Mouse (Mus musculus): ENCODE measurements around the gene Ext2. TPM values are rescaled to one million over a fixed set of nuclear protein-coding genes. Genes with fewer than 3 reads are reported as not detected.

Gene Ext2
- total and polyA plus RNA-seq, 2 experiments from 2014 or later, result 34.9 to 70.3 TPM

DNA sequence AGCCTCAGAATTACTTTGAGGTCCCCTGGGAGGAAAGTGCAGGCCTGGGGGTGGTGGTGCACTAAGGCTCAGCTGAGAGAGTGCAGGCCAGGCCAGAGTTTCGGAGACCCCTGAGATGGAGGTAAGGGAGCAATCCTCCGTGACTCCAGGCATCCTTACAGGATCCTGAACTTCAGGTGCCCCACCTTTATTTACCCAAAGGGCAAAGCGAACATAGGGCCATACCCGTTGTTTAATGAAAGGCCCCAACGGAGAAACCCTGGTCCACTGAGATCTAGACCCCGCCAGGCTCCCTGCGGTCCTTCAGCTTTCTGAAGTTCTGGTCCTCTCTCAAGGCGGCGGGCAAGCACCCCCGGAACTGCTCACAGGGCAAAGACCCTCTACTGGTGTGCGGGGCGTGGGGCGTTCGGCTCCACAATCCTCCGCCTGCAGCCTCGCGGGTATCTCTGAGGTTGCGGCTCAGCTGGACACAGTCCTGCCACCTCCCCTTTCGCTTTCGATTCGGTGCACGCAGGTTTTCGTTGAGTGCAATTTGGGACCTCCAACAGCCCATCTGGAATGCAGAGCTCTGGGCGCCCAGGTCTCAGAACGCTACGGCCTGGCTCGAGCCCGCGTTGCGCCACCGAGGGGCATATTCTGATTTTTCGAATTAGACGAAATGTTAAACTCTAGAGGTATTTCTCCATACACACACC is 176.6 kb downstream of the Ext2 start:
- no peak for TF ChIP-seq CTCF (IDR thresholded peaks at IDR 0.05; ENCODE audit: low read depth)
- Histone ChIP-seq H3K9me3 (ENCODE audit: low read length) (no peaks in the 10 kb centered on the region), H3K27me3 (ENCODE audit: insufficient read depth, low read length) (peaks cover 69% of the 10 kb centered on the region), H3K4me1 (ENCODE audit: insufficient read depth, low read length) (peaks cover 6% of the 10 kb centered on the region; the same call in 1 of the 2 replicates), H3K9ac (replicated peaks; ENCODE audit: low read length) (no peak overlapping the region), H3K36me3 (ENCODE audit: insufficient read depth, low read length) (no peaks in the 10 kb centered on the region), H3K4me3 (ENCODE audit: low read length) (peak overlapping the region; percentile 18), H3K27ac (no peak overlapping the region), H3K4me2 (ENCODE audit: low read depth, low read length) (peak overlapping the region; percentile 35)
- WGBS, result 10% methylated on average over 33 of the region's 33 CpGs
- DNase-seq (ENCODE audit: low spot score) (no peak), ATAC-seq (no peak)

DNA sequence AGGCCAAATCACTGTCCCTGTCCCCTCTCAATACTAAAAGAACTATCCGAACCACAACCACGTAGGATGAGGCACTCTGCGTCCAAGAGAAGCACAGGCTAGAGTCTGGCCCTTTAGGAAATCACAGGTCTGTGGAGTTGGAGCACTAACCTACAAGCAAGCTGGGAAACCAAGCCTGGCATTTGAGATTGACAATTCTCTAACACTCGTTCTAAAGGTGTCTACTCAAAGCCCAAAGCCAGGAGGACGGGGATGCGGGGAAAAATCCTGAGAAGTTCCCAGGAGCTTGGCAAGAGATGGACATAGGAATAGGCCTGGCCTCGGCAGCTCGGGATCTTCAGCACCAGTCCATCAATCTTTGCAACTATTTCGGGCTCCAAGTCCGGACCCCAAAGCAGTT is 177.2 kb downstream of the Ext2 start:
- ATAC-seq, result no peak
- no peak overlapping the region for H3K4me2 ChIP-seq (ENCODE audit: low read depth, low read length)
- TF ChIP-seq CTCF (IDR thresholded peaks at IDR 0.05; ENCODE audit: low read depth), result no peak

DNA sequence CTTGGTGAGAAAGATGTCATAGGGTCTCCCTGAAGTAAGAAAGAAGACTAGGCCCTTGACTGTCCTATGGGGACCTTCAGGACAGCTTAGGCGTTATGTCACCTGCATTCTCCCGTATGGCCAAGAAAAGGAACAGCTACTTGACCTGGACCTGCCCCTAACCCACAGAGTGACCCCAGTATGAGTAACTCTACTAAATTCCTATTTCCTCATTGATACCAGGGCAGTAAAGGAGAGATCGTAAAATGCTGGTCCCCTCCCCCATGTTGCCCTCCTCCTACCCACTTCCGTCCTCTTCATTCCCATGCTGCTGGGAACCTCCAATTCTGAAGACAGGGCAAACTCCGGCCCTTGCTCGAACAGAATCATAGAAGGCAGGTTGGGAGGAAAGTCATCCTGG is 177.6 kb downstream of the Ext2 start:
- Histone ChIP-seq H3K27me3 (ENCODE audit: insufficient read depth, low read length) (peaks cover 73% of the 10 kb centered on the region), H3K9me3 (ENCODE audit: low read length) (no peaks in the 10 kb centered on the region), H3K9ac (replicated peaks; ENCODE audit: low read length) (no peak overlapping the region), H3K4me2 (ENCODE audit: low read depth, low read length) (no peak overlapping the region), H3K36me3 (ENCODE audit: insufficient read depth, low read length) (no peaks in the 10 kb centered on the region), H3K4me1 (ENCODE audit: insufficient read depth, low read length) (peaks cover 6% of the 10 kb centered on the region; the same call in 1 of the 2 replicates), H3K27ac (no peak overlapping the region), H3K4me3 (ENCODE audit: low read length) (no peak overlapping the region)
- DNase-seq (ENCODE audit: low spot score) (no peak), ATAC-seq (no peak)
- 48% methylated on average over 6 of the region's 6 CpGs for WGBS
- no peak for TF ChIP-seq CTCF (IDR thresholded peaks at IDR 0.05; ENCODE audit: low read depth)

More for the DNA sequence above, 177.2 kb downstream of the Ext2 start:
- Histone ChIP-seq H3K4me1 (ENCODE audit: insufficient read depth, low read length) (peaks cover 6% of the 10 kb centered on the region; the same call in 1 of the 2 replicates), H3K27ac (no peak overlapping the region), H3K9ac (replicated peaks; ENCODE audit: low read length) (no peak overlapping the region), H3K9me3 (ENCODE audit: low read length) (no peaks in the 10 kb centered on the region), H3K27me3 (ENCODE audit: insufficient read depth, low read length) (peaks cover 71% of the 10 kb centered on the region), H3K4me3 (ENCODE audit: low read length) (no peak overlapping the region), H3K36me3 (ENCODE audit: insufficient read depth, low read length) (no peaks in the 10 kb centered on the region)
- no peak for DNase-seq (ENCODE audit: low spot score)
- WGBS, result 38% methylated on average over 10 of the region's 10 CpGs

DNA sequence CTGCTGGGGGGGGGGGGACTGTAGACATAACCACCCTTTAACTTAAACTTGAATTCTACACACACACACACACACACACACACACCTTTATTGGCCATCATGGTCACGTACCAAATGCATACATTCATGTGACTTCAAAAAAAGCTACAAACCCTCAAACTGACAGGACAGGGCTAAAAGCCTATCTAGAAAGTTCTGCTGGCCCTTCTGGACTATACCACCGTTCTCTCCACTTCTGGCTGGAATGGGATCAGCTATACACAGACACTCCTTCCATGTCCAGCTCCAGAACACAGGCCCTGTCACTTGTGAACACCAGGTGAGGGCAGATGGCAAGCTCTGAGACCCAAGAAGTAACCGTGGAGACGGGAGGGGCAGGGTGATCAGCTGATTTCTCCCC is 178.1 kb downstream of the Ext2 start:
- Histone ChIP-seq H3K9ac (replicated peaks; ENCODE audit: low read length) (no peak overlapping the region), H3K27ac (no peak overlapping the region), H3K36me3 (ENCODE audit: insufficient read depth, low read length) (no peaks in the 10 kb centered on the region), H3K4me3 (ENCODE audit: low read length) (no peak overlapping the region), H3K4me1 (ENCODE audit: insufficient read depth, low read length) (peaks cover 6% of the 10 kb centered on the region; the same call in 1 of the 2 replicates), H3K9me3 (ENCODE audit: low read length) (no peaks in the 10 kb centered on the region), H3K27me3 (ENCODE audit: insufficient read depth, low read length) (peaks cover 71% of the 10 kb centered on the region), H3K4me2 (ENCODE audit: low read depth, low read length) (no peak overlapping the region)
- TF ChIP-seq CTCF (IDR thresholded peaks at IDR 0.05; ENCODE audit: low read depth), result no peak
- no peak for DNase-seq (ENCODE audit: low spot score)
- WGBS, result 43% methylated on average over 4 of the region's 4 CpGs
- ATAC-seq, result no peak

DNA sequence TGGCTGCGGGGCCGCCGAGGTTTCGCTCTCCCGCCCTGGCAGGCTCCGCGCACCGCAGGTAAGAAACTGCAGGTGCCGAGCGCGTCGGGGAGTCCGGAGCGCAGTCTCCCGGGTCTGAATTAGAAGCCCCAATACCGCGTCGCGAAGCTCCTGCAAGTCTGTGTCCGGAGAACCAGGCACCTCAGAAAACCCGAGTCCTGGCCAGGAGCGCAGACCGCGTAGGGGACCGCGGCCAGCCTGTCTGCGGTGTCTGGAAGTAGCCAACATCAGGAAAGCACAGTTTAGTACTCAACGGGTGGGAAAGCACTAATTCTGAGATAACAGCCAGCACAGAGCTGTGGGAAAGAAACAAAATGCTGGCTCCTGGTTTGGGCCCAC is 179.0 kb downstream of the Ext2 start:
- no peak for TF ChIP-seq CTCF (IDR thresholded peaks at IDR 0.05; ENCODE audit: low read depth)
- Histone ChIP-seq H3K27me3 (ENCODE audit: insufficient read depth, low read length) (peaks cover 68% of the 10 kb centered on the region), H3K9ac (replicated peaks; ENCODE audit: low read length) (no peak overlapping the region), H3K27ac (no peak overlapping the region), H3K4me1 (ENCODE audit: insufficient read depth, low read length) (peaks cover 6% of the 10 kb centered on the region; the same call in 1 of the 2 replicates), H3K4me3 (ENCODE audit: low read length) (peak overlapping the region; percentile 33), H3K36me3 (ENCODE audit: insufficient read depth, low read length) (no peaks in the 10 kb centered on the region), H3K4me2 (ENCODE audit: low read depth, low read length) (peak overlapping the region; percentile 59), H3K9me3 (ENCODE audit: low read length) (no peaks in the 10 kb centered on the region)
- DNase-seq (ENCODE audit: low spot score) (no peak), ATAC-seq (no peak)
- 2% methylated on average over 28 of the region's 28 CpGs for WGBS

DNA sequence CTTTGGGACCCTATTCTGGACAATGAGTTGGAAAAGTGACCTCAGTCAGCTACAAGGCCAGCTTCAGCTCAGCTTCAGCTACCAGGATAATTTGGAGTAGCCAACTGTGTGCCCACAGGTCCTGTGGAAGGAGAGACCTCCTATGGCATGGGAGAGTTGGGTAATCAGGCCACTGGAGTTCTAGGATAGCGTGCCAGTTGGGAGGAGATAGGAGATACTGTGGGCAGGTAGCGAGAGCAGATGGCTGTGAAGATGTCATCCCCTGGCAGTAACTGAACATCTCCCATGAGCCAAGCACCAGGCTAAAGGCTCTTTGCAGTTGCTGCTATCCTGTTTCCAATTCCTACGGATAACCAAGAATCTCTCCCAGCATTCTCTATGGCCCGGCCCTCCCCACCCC is 187.8 kb downstream of the Ext2 start:
- no peak for ATAC-seq
- Histone ChIP-seq H3K9ac (replicated peaks; ENCODE audit: low read length) (no peak overlapping the region), H3K27ac (no peak overlapping the region), H3K27me3 (ENCODE audit: insufficient read depth, low read length) (peaks cover 15% of the 10 kb centered on the region; the same call in 1 of the 2 replicates), H3K4me2 (ENCODE audit: low read depth, low read length) (no peak overlapping the region), H3K36me3 (ENCODE audit: insufficient read depth, low read length) (no peaks in the 10 kb centered on the region), H3K4me1 (ENCODE audit: insufficient read depth, low read length) (no peaks in the 10 kb centered on the region), H3K4me3 (ENCODE audit: low read length) (no peak overlapping the region), H3K9me3 (ENCODE audit: low read length) (no peaks in the 10 kb centered on the region)
- no peak for TF ChIP-seq CTCF (IDR thresholded peaks at IDR 0.05; ENCODE audit: low read depth)
- WGBS, result 94% methylated on average over 4 of the region's 4 CpGs
- DNase-seq (ENCODE audit: low spot score), result no peak

Measured in hindbrain, postnatal 0 days (tissue).